Mouse (Mus musculus): ENCODE measurements around the gene Fam107b. TPM values are rescaled to one million over a fixed set of nuclear protein-coding genes. Genes with fewer than 3 reads are reported as not detected.
"Not testable (repeated sequence)": the region's sequence is repeated elsewhere in the genome, so short reads cannot be mapped to it uniquely, and the experiment has no call there.

Fam107b gene
- total RNA-seq, 2 experiments from 2014 or later, result 1.3 to 4.3 TPM

DNA sequence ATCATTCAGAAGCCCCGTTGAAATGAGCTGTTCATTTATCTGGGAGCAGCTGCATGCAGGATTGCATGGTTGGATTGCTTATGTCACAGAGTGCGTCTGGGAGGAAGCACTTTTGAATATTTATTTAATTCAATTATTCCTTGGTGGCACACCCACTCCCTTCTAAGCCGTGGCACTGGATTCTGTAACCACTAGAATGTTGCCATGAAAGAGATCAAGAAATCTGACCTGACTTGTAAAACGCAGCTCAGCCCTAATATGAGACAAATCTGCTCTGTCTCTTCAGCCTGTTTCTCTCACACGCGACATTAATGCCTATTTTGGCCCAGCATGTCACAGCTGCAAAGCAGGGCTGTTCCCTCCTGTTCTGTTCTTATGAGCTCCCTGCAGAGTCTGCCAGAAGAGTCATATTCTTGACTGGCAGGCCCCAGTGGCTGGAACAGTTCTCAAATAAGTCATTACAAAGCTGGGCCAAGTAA lies 113.5 kb downstream of the Fam107b start:
- intact Hi-C loops (cut with DNase I), result no loop called here
- peak overlapping the region; percentile 35; the same call in 1 of the 2 replicates for H3K4me3 ChIP-seq
- DNase-seq, result peak; percentile 66
- no peak overlapping the region for H3K27ac ChIP-seq
- no peak for TF ChIP-seq CTCF (IDR thresholded peaks at IDR 0.05)

DNA sequence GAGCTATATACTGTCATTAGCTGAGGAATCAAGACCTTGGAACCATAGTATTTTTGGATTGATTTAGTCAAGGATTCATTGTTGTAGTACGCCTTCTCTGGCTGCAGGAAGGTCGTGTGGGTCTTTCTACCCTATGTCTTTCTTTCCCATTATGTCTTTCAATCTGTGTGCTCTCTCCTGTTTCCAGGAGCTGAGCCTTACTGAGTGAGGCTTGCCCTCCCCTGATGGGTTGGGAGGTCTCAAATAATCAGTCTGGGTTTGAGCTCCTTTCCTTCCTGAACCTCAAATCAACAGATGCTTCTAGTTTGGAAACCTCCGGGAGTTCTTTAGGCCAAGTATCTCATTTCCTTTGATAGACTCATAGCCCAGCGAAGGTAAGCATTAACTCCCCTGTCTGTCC lies 119.9 kb downstream of the Fam107b start:
- TF ChIP-seq CTCF (IDR thresholded peaks at IDR 0.05), result no peak
- intact Hi-C loops (cut with DNase I), result no loop called here
- DNase-seq, result no peak
- no peak overlapping the region for H3K4me3 ChIP-seq
- no peak overlapping the region for H3K27ac ChIP-seq

DNA sequence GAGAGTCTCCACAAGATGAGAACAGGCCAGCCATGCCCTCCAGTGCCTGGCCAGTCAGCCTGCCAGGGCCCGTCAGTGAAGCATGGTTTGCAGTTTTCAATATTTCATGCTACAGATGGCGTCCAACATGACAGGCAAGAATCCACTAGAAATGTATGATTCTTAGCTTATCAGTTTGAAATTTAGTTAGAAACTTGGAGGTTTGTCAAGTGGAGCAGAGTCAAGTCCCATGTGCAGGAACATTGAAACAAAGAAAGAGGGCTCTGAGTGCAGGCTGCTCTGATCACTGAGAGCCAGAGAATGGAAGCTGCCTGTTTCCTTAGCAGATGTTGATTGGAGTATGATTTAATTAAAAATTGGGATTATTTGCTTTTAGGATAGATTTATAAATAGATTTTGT lies 122.5 kb downstream of the Fam107b start:
- DNase-seq, result no peak
- H3K4me3 ChIP-seq, result no peak overlapping the region
- no peak for TF ChIP-seq CTCF (IDR thresholded peaks at IDR 0.05)
- intact Hi-C loops (cut with DNase I), result no loop called here
- H3K27ac ChIP-seq, result no peak overlapping the region

DNA sequence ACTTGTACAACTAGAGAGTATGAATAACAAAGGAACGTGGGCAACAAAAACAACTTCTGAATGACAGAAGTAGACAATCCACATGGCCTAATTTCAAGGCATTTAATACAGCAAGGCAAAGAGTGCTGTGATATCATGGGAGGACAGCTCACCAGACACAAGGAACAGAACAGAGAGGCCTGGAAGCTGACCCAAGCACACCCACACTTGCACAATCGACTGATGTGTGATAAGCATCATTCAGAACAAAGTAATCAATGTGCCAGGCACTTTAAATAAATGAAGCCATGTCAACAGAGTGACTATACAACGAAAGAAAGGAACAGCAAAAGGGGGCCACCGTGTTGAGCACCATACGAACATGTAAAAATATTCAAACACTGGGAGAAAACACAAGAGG lies 125.6 kb downstream of the Fam107b start:
- DNase-seq, result no peak
- no peak overlapping the region for H3K27ac ChIP-seq
- no peak for TF ChIP-seq CTCF (IDR thresholded peaks at IDR 0.05)
- H3K4me3 ChIP-seq, result no peak overlapping the region
- intact Hi-C loops (cut with DNase I), result no loop called here

DNA sequence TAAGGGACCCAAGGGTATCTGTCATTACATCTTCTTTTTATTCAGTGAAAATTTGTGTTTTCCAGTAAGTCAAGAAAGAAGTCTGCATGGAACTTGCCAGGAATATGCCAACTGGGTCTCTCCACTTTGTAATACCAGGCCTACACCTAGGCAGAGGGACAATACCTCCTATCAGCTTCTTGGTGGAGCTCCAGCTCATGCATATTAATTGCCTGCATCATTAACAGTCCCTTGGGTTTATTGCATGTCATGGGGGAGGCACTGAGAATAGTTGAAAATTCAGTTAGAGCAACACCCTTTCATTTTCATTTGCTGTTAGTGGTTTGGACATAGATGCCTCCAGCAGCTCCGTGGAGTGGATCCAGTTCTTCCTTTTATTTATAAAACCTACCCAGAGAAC lies 130.1 kb downstream of the Fam107b start:
- no peak overlapping the region for H3K4me3 ChIP-seq
- H3K27ac ChIP-seq, result no peak overlapping the region
- intact Hi-C loops (cut with DNase I), result no loop called here
- DNase-seq, result no peak
- no peak for TF ChIP-seq CTCF (IDR thresholded peaks at IDR 0.05)

DNA sequence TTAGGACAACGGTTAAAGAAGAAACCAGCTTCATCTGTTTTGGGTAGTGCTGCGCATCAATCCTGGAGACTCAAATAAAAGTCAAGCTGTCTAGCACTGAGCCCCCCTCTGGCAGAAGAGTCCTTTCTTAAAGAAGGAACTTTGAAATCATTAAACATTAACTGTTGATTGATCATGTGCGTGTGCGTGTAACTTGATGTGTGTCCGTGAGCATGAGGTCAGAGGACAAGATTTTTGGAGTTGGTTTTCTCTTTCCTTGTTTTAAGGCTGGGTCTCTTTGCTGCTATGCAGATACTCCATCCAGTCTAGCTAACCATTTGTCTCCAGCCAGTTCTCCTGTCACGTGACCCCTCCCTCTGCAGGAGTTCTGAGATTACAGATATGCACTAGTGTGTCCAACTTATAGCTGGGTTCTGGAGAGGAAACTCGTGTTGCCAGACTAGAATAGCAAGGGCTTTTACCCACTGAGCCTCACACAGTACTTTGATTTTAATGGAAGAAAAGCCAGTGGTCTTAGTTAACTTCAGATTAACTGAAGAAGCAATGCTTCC lies 132.4 kb downstream of the Fam107b start:
- no peak for TF ChIP-seq CTCF (IDR thresholded peaks at IDR 0.05)
- intact Hi-C loops (cut with DNase I), result no loop called here

DNA sequence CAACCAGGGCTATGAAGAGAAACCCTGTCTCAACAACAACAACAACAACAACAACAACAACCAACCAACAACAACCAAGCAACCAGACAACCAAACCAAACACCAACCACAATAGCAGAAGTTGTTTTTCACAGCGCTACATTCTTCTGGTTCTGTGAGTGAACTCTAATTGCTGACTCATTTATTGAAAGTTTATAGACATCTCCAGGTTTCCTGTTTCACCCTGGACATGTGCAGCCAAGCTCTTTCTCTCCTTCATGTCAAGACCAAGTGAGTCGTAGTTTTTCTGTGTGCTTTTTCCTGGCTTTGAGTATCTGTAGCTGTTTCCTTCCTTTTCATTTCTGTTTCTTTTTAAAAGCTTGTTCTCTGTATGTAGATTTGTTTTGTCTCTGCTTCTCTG lies 133.5 kb downstream of the Fam107b start:
- Histone ChIP-seq H3K27ac (no peak overlapping the region), H3K4me3 (no peak overlapping the region)
- intact Hi-C loops (cut with DNase I), result no loop called here
- no peak for DNase-seq
- no peak for TF ChIP-seq CTCF (IDR thresholded peaks at IDR 0.05)

More for the DNA sequence above, 132.4 kb downstream of the Fam107b start:
- DNase-seq, result no peak
- Histone ChIP-seq H3K27ac (no peak overlapping the region), H3K4me3 (no peak overlapping the region)

DNA sequence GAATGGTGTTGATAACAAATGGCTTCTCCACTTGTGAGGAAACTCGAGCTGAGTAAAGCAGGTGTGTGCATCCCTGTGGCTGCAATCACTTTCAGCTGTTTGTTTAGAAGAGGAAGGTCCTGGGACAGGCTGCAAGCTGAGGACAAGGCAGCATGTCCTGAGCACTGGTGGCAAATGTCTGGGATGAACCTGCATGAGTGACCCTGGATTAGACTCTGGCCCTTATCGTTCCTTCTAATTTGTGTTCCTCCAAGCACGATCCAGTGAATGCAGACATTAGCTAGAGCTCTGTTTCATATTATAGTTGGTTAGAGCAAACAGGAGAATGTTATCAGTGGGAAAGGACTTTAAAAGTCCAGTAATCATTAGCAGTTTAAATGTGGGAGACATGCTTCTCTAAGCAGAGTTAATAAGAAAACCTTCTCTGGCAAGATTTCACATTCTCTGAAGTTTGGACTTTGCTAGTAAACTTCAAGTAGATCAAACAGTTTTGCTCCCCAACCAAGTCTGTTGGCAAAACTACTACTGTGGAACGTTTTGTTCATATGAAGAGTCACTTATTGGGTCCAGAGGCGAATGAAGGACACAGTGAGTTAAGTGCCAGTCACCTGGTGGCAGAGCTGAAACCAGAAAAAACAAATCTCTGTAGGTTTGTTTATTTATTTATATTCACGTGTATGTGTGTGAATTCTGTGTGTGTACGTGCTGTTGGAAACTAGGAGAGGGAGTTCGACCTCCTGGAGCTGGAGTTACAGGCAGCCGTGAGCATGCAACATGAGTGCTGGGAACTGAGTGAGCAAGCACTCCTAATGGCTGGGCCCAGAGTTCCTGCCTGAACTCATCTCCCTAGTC lies 134.2 kb downstream of the Fam107b start:
- Histone ChIP-seq H3K4me3 (no peak overlapping the region), H3K27ac (no peak overlapping the region)
- TF ChIP-seq CTCF (IDR thresholded peaks at IDR 0.05), result no peak
- intact Hi-C loops (cut with DNase I), result no loop called here
- no peak for DNase-seq

DNA sequence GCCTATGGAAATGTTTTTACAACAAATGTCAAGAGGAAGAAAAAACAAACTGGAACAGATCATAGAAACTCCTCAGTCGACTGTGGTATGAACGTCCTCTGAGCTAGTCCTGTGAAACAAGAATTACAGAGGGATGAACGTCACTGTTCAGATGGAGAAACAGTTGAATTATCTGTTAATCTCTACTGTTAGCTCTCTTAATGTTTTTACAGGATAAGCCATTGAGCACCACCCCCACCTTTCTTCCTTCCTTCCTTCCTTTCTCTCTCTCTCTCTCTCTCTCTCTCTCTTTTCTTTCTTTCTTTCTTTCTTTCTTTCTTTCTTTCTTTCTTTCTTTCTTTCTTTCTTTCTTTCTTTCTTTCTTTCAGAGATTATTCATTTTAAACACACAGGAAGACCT lies 135.0 kb downstream of the Fam107b start:
- intact Hi-C loops (cut with DNase I); H3K27ac ChIP-seq; H3K4me3 ChIP-seq; DNase-seq: not testable (repeated sequence)

DNA sequence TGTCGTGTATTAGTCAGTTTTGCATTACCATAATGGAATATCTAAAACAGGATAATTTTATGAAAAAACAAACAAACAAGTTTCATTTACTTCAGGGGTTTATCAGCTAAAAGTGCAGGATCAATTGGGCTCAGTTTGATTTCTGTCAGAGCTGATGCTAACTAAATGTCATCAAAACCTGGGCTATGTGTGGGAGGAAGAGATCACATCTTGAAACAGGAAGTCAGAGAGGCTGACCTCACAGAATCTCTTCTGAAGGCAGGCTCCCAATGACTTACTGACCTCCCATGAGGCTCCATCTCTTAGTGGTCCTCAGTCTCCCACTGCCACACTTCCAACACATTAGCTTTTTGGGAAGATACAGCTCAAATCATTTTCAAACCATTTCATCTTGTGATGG lies 136.9 kb downstream of the Fam107b start:
- no peak for DNase-seq
- intact Hi-C loops (cut with DNase I), result no loop called here
- Histone ChIP-seq H3K27ac (no peak overlapping the region), H3K4me3 (no peak overlapping the region)
- TF ChIP-seq CTCF (IDR thresholded peaks at IDR 0.05), result no peak

DNA sequence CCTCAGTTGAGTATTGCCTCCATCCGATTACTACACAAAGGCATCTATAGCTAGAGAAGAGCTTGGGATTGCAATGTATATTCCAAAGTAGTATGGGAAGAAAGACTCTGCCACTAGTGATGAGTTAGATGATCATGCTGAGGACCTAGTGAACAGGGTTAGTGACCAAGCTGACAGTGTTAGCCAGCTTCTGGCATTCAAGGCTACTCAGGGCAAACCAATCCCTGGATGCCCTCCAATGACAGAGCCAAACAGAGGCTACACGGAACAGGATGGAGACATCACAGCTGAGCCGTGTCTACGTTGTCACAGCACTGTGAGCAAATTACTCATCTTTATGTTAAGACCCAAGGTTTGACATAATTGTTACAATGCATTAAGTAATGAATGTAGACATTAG lies 138.3 kb downstream of the Fam107b start:
- no peak for TF ChIP-seq CTCF (IDR thresholded peaks at IDR 0.05)
- no peak for DNase-seq
- intact Hi-C loops (cut with DNase I), result no loop called here
- H3K27ac ChIP-seq, result no peak overlapping the region
- no peak overlapping the region for H3K4me3 ChIP-seq

DNA sequence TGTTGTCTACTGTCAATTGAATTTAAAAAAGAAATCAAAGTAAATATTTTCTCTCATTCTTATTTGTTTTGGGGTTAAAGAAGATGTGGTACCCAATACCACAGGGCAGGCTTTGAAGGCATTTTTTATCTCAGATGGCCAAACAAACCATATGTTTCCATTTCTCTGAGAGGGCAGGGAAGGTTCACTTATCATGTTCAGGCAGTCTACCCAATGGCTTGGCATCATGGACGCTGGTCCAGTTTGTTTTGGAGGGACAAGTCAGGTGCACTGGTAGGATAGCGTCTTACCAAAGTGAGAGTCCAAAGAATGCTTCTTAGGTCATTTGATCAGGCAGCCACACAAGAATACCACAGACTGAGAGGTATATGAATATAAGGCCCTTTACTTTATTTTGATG lies 139.6 kb downstream of the Fam107b start:
- intact Hi-C loops (cut with DNase I), result no loop called here
- no peak for DNase-seq
- no peak for TF ChIP-seq CTCF (IDR thresholded peaks at IDR 0.05)
- H3K27ac ChIP-seq, result no peak overlapping the region
- H3K4me3 ChIP-seq, result no peak overlapping the region

DNA sequence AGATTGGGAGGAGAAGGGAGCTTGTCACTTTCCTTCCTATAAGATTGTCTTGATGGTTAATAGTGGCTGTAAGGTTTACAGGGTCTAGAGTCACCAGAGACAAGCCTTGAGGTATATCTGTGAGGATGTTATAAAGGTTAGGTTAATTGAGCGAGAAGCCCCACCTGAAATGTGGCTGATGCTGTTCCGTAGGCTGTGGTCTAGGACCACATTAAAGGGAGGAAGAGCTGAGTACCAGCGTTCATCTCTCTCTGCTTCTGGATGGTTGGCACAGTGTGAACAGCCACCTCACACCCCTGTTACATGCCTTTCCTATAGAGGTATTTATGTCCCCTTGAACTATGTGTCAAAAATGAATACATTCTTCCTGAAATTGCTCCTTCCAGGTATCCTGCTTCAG lies 140.2 kb downstream of the Fam107b start:
- TF ChIP-seq CTCF (IDR thresholded peaks at IDR 0.05), result no peak
- intact Hi-C loops (cut with DNase I), result no loop called here
- Histone ChIP-seq H3K4me3 (no peak overlapping the region), H3K27ac (no peak overlapping the region)
- no peak for DNase-seq
